Mouse (Mus musculus): ENCODE data around the gene Agbl4. TPM values are rescaled to one million over a fixed set of nuclear protein-coding genes. Genes with fewer than 3 reads are reported as not detected.

The Agbl4 gene
- total RNA-seq, 2 experiments from 2014 or later, result 4.6 to 5.2 TPM

- intact Hi-C loops (cut with DNase I), result no loop called here
- peak; percentile 19 for DNase-seq
Measured at GRCm38 (mm10) chr4:111442435-111443238, 1045.2 kb downstream of the Agbl4 start.

GRCm38 (mm10) chr4:111443906-111444615 is 1046.6 kb downstream of the Agbl4 start:
- DNase-seq, result no peak
- intact Hi-C loops (cut with DNase I), result no loop called here

- no peak for DNase-seq
- intact Hi-C loops (cut with DNase I), result no loop called here
Measured at GRCm38 (mm10) chr4:111444616-111445160, 1047.2 kb downstream of the Agbl4 start.

- intact Hi-C loops (cut with DNase I), result no loop called here
- DNase-seq, result no peak
Measured at GRCm38 (mm10) chr4:111447918-111448317, 1050.5 kb downstream of the Agbl4 start.

GRCm38 (mm10) chr4:111448586-111448985 is 1051.1 kb downstream of the Agbl4 start:
- DNase-seq, result no peak
- intact Hi-C loops (cut with DNase I), result no loop called here

GRCm38 (mm10) chr4:111449442-111450199 is 1052.2 kb downstream of the Agbl4 start:
- DNase-seq, result no peak
- intact Hi-C loops (cut with DNase I), result no loop called here

GRCm38 (mm10) chr4:111451283-111451918 is 1053.9 kb downstream of the Agbl4 start:
- intact Hi-C loops (cut with DNase I), result no loop called here

GRCm38 (mm10) chr4:111452192-111452591 is 1054.7 kb downstream of the Agbl4 start:
- intact Hi-C loops (cut with DNase I), result no loop called here
- DNase-seq, result no peak

More at GRCm38 (mm10) chr4:111451283-111451918, 1053.9 kb downstream of the Agbl4 start:
- DNase-seq, result no peak

GRCm38 (mm10) chr4:111453275-111453674 is 1055.8 kb downstream of the Agbl4 start:
- DNase-seq, result no peak
- intact Hi-C loops (cut with DNase I), result no loop called here

- intact Hi-C loops (cut with DNase I), result no loop called here
- no peak for DNase-seq
Measured at GRCm38 (mm10) chr4:111455621-111456020, 1058.2 kb downstream of the Agbl4 start.

- intact Hi-C loops (cut with DNase I), result no loop called here
- no peak for DNase-seq
Measured at GRCm38 (mm10) chr4:111457568-111457967, 1060.1 kb downstream of the Agbl4 start.

GRCm38 (mm10) chr4:111467293-111467773 is 1069.9 kb downstream of the Agbl4 start:
- no peak for DNase-seq
- intact Hi-C loops (cut with DNase I), result no loop called here

- intact Hi-C loops (cut with DNase I), result no loop called here
- no peak for DNase-seq
Measured at GRCm38 (mm10) chr4:111467796-111468195, 1070.3 kb downstream of the Agbl4 start.

- DNase-seq, result no peak
- intact Hi-C loops (cut with DNase I), result no loop called here
Measured at GRCm38 (mm10) chr4:111469847-111470246, 1072.4 kb downstream of the Agbl4 start.

- intact Hi-C loops (cut with DNase I), result no loop called here
- DNase-seq, result no peak
Measured at GRCm38 (mm10) chr4:111471726-111472125, 1074.3 kb downstream of the Agbl4 start.

- DNase-seq, result no peak
- intact Hi-C loops (cut with DNase I), result no loop called here
Measured at GRCm38 (mm10) chr4:111472511-111472910, 1075.0 kb downstream of the Agbl4 start.

GRCm38 (mm10) chr4:111473014-111473413 is 1075.6 kb downstream of the Agbl4 start:
- intact Hi-C loops (cut with DNase I), result no loop called here
- no peak for DNase-seq

- intact Hi-C loops (cut with DNase I), result no loop called here
- DNase-seq, result peak; percentile 21
Measured at GRCm38 (mm10) chr4:111475374-111475971, 1078.0 kb downstream of the Agbl4 start.

- no peak for DNase-seq
- intact Hi-C loops (cut with DNase I), result no loop called here
Measured at GRCm38 (mm10) chr4:111477507-111477906, 1080.0 kb downstream of the Agbl4 start.

GRCm38 (mm10) chr4:111483499-111483898 is 1086.0 kb downstream of the Agbl4 start:
- DNase-seq, result no peak
- intact Hi-C loops (cut with DNase I), result no loop called here

All from left cerebral cortex, postnatal 4 days (tissue).